Mouse (Mus musculus): ENCODE results near the gene Lhx9. TPM values are rescaled to one million over a fixed set of nuclear protein-coding genes. Genes with fewer than 3 reads are reported as not detected.
"Not testable (repeated sequence)": the region's sequence is repeated elsewhere in the genome, so short reads cannot be mapped to it uniquely, and the experiment has no call there.

The Lhx9 gene
- not detected in 2 replicates for polyA plus RNA-seq (2012; rRNA removed)

- Histone ChIP-seq H3K27ac (ENCODE audit: insufficient read depth, low read depth, low read length) (no peak within 1 kb of the TSS), H3K4me3 (ENCODE audit: low read depth, low read length) (peak within 1 kb of the TSS; percentile 12; the same call in 1 of the 2 replicates), H3K36me3 (ENCODE audit: control insufficient read depth, insufficient read depth, low read length) (peaks cover 2% of the 10 kb centered on the region; the same call in 1 of the 2 replicates), H3K27me3 (ENCODE audit: control insufficient read depth, insufficient read depth, low read length) (peaks cover 54% of the 10 kb centered on the region), H3K4me1 (ENCODE audit: control insufficient read depth, insufficient read depth, insufficient read length, low read length) (peaks cover 8% of the 10 kb centered on the region)
- 2% methylated on average over 33 of the region's 33 CpGs for WGBS
- TF ChIP-seq CTCF (IDR thresholded peaks at IDR 0.05; ENCODE audit: extremely low read depth, insufficient read length, insufficient replicate concordance, low read depth, low read length): no peak
- TF ChIP-seq POLR2A (IDR thresholded peaks at IDR 0.05; ENCODE audit: low read depth, low read length): no peak
Measured at GRCm38 (mm10) chr1:138848511-138849109, at the start of gene Lhx9. Gene Lhx9, minus strand, starts transcription at chr1:138848577.

DNA sequence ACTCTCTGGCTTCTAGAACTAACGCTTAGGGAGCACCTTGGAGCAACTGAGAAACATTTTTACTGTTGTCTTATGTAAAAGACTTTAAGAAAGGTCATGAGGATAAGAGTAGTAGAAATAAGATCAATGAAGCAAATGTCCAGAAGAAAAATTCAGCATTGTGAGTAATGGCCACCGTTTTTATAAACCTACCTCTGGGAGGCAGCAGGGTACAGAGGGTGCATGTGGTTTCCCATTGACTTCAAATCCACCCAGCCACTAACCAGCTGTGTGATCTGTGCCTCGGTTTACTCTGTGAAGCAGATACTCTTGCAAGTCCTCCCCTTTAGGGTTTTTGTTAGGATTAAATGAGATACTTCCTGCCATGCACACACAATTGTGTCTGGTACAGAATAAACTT is 47.7 kb upstream of the Lhx9 start:
- Histone ChIP-seq H3K4me3 (ENCODE audit: low read depth, low read length) (no peak overlapping the region), H3K4me1 (ENCODE audit: control insufficient read depth, insufficient read depth, insufficient read length, low read length) (no peaks in the 10 kb centered on the region), H3K27ac (ENCODE audit: insufficient read depth, low read depth, low read length) (no peak overlapping the region), H3K27me3 (ENCODE audit: control insufficient read depth, insufficient read depth, low read length) (no peaks in the 10 kb centered on the region), H3K36me3 (ENCODE audit: control insufficient read depth, insufficient read depth, low read length) (no peaks in the 10 kb centered on the region)
- TF ChIP-seq CTCF (IDR thresholded peaks at IDR 0.05; ENCODE audit: extremely low read depth, insufficient read length, insufficient replicate concordance, low read depth, low read length) (no peak; the same call in 1 of the 2 replicates), POLR2A (IDR thresholded peaks at IDR 0.05; ENCODE audit: low read depth, low read length) (no peak)
- WGBS: 78% methylated on average over 3 of the region's 3 CpGs

GRCm38 (mm10) chr1:138877470-138878254 is 29.3 kb upstream of the Lhx9 start:
- 96% methylated on average over 14 of the region's 14 CpGs for WGBS
- no peak for TF ChIP-seq CTCF (IDR thresholded peaks at IDR 0.05; ENCODE audit: extremely low read depth, insufficient read length, insufficient replicate concordance, low read depth, low read length)
- TF ChIP-seq POLR2A (IDR thresholded peaks at IDR 0.05; ENCODE audit: low read depth, low read length): no peak
- H3K27ac ChIP-seq (ENCODE audit: insufficient read depth, low read depth, low read length): no peak overlapping the region
- no peaks in the 10 kb centered on the region for H3K27me3 ChIP-seq (ENCODE audit: control insufficient read depth, insufficient read depth, low read length)
- H3K36me3 ChIP-seq (ENCODE audit: control insufficient read depth, insufficient read depth, low read length): no peaks in the 10 kb centered on the region
- no peaks in the 10 kb centered on the region for H3K4me1 ChIP-seq (ENCODE audit: control insufficient read depth, insufficient read depth, insufficient read length, low read length)
- H3K4me3 ChIP-seq (ENCODE audit: low read depth, low read length): no peak overlapping the region

- Histone ChIP-seq H3K4me3 (ENCODE audit: low read depth, low read length) (no peak overlapping the region), H3K4me1 (ENCODE audit: control insufficient read depth, insufficient read depth, insufficient read length, low read length) (no peaks in the 10 kb centered on the region), H3K27ac (ENCODE audit: insufficient read depth, low read depth, low read length) (no peak overlapping the region), H3K27me3 (ENCODE audit: control insufficient read depth, insufficient read depth, low read length) (no peaks in the 10 kb centered on the region), H3K36me3 (ENCODE audit: control insufficient read depth, insufficient read depth, low read length) (no peaks in the 10 kb centered on the region)
- TF ChIP-seq POLR2A (IDR thresholded peaks at IDR 0.05; ENCODE audit: low read depth, low read length) (no peak), CTCF (IDR thresholded peaks at IDR 0.05; ENCODE audit: extremely low read depth, insufficient read length, insufficient replicate concordance, low read depth, low read length) (no peak)
- 53% methylated on average over 16 of the region's 16 CpGs for whole genome bisulfite sequencing
Measured at GRCm38 (mm10) chr1:138876371-138877045, 28.1 kb upstream of the Lhx9 start.

- H3K27ac ChIP-seq (ENCODE audit: insufficient read depth, low read depth, low read length): peak within 1 kb of the TSS; percentile 80
- under 1% methylated on average over 47 of the region's 79 CpGs for WGBS
- not testable (repeated sequence) for H3K36me3 ChIP-seq (ENCODE audit: control insufficient read depth, insufficient read depth, low read length); H3K4me1 ChIP-seq (ENCODE audit: control insufficient read depth, insufficient read depth, insufficient read length, low read length); H3K27me3 ChIP-seq (ENCODE audit: control insufficient read depth, insufficient read depth, low read length)
- TF ChIP-seq POLR2A (IDR thresholded peaks at IDR 0.05; ENCODE audit: low read depth, low read length): peak; percentile 56; the same call in 1 of the 2 replicates
- H3K4me3 ChIP-seq (ENCODE audit: low read depth, low read length): peak within 1 kb of the TSS; percentile 96
Measured at GRCm38 (mm10) chr1:138856101-138856950, 7.9 kb upstream of the Lhx9 start, which contains the start of gene 2310009B15Rik. Gene 2310009B15Rik, minus strand, starts transcription at chr1:138856852.

DNA sequence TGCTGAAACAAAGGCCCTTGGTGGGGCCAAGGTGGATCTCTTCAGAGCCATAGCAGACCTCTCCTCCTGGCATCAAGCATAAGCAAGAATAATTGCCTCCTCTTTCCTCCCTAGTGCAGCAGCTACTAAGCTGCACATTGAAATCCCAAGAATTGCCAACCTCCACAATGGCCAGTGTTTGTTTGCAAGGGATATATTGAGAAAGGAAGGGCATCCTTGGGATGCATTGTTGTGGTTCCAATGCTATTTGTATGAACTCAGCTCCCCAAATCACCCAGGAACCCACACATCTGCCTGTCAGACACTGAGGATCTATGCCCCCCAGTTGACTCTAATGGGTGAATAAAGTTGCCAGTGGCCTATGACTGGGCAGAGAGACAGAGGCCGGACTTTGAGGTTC is 2.4 kb upstream of the Lhx9 start:
- peaks cover 8% of the 10 kb centered on the region for H3K4me1 ChIP-seq (ENCODE audit: control insufficient read depth, insufficient read depth, insufficient read length, low read length)
- TF ChIP-seq POLR2A (IDR thresholded peaks at IDR 0.05; ENCODE audit: low read depth, low read length) (no peak), CTCF (IDR thresholded peaks at IDR 0.05; ENCODE audit: extremely low read depth, insufficient read length, insufficient replicate concordance, low read depth, low read length) (no peak)
- H3K27ac ChIP-seq (ENCODE audit: insufficient read depth, low read depth, low read length): no peak overlapping the region
- peaks cover 2% of the 10 kb centered on the region; the same call in 1 of the 2 replicates for H3K36me3 ChIP-seq (ENCODE audit: control insufficient read depth, insufficient read depth, low read length)
- no peak overlapping the region for H3K4me3 ChIP-seq (ENCODE audit: low read depth, low read length)
- WGBS: 92% methylated on average over 1 of the region's 1 CpGs
- peaks cover 36% of the 10 kb centered on the region for H3K27me3 ChIP-seq (ENCODE audit: control insufficient read depth, insufficient read depth, low read length)
